6 mouse cellular contexts compared by ENCODE assay signal in the genomic region with DNA sequence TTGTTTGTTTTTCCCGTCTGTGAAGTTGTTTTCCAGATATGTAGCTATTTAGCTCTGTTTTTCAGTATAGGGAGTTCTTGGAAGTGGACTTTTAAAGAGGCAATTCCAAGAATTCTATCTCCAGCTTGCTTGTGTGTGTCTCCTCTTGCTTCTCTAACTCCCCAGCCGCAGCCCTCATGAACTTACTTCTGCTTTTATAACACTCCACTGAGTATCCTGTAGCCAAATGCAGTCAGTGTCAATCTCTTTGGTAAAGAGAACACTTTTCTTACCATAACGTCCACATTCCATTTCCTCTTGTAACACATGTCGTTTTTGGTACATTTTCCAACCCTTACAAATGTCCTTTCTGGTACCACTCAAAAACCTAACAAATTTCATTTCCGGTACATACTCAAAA. TPM values are rescaled to one million over a fixed set of nuclear protein-coding genes. Genes with fewer than 3 reads are reported as not detected.
DNase-seq lines count a peak whose midpoint lies in the region; ATAC-seq and TF ChIP-seq lines count a peak whose summit lies in the region.
"Not testable (repeated sequence)": the region's sequence is repeated elsewhere in the genome, so short reads cannot be mapped to it uniquely, and the experiment has no call there.

No protein-coding gene starts in this region.

- H3K4me2 ChIP-seq in lung, postnatal 0 days (replicated peaks; ENCODE audit: low read depth, low read length) = not testable (repeated sequence)

- not testable (repeated sequence) for TF ChIP-seq POLR2A in bone marrow macrophage, adult 2 months (IDR thresholded peaks at IDR 0.05; ENCODE audit: borderline replicate concordance, low read depth, low read length); spleen, adult 2 months (IDR thresholded peaks at IDR 0.05; ENCODE audit: low read depth, low read length)

- peak overlapping the region; percentile 99 for H3K27ac ChIP-seq in bone marrow macrophage, adult 2 months (ENCODE audit: insufficient read depth, low read depth, low read length)
- H3K27ac ChIP-seq in lung, postnatal 0 days (ENCODE audit: low read length) = not testable (repeated sequence)
- peak overlapping the region; percentile 88; the same call in 1 of the 2 replicates for H3K27ac ChIP-seq in spleen, adult 2 months (ENCODE audit: insufficient read depth, low read length)

- not testable (repeated sequence) for H3K36me3 ChIP-seq in lung, postnatal 0 days (ENCODE audit: insufficient read depth, low read length); spleen, adult 2 months (ENCODE audit: control insufficient read depth, insufficient read depth, low read length)

- ATAC-seq in granulocyte monocyte progenitor cell, adult 5-6 weeks (replicated peaks; ENCODE audit: poor library complexity, severe bottlenecking) = peak; percentile 65
- ATAC-seq in lung, postnatal 0 days = peak; percentile 9; the same call in 1 of the 2 replicates
- peak; percentile 59 for ATAC-seq in megakaryocyte, adult 5-6 weeks (ENCODE audit: poor library complexity, severe bottlenecking)
- peak; percentile 32; the same call in 1 of the 2 replicates for ATAC-seq in monocyte, adult 5-6 weeks (replicated peaks; ENCODE audit: insufficient number of reproducible peaks, low FRiP score, low TSS enrichment, poor library complexity, severe bottlenecking)

- not testable (repeated sequence) for H3K4me3 ChIP-seq in bone marrow macrophage, adult 2 months (ENCODE audit: insufficient read depth, low read length); lung, postnatal 0 days (ENCODE audit: low read depth, low read length); spleen, adult 2 months (ENCODE audit: extremely low read depth, insufficient read depth, insufficient read length)

- H3K27me3 ChIP-seq in lung, postnatal 0 days (replicated peaks; ENCODE audit: insufficient read depth, low read length); spleen, adult 2 months (ENCODE audit: control insufficient read depth, insufficient read depth, low read length): not testable (repeated sequence)

- not testable (repeated sequence) for H3K9me3 ChIP-seq in lung, postnatal 0 days (ENCODE audit: low read length)

- H3K4me1 ChIP-seq in bone marrow macrophage, adult 2 months (ENCODE audit: control insufficient read depth, insufficient read depth, low read length); lung, postnatal 0 days (ENCODE audit: insufficient read depth, low read depth, low read length); spleen, adult 2 months (ENCODE audit: control insufficient read depth, insufficient read depth, insufficient read length): not testable (repeated sequence)

- not testable (repeated sequence) for DNase-seq in lung, postnatal 0 days (ENCODE audit: low spot score); spleen, adult 2 months (ENCODE audit: low read depth in 1 of 2, low spot score in 2 of 2)

- not testable (repeated sequence) for H3K9ac ChIP-seq in lung, postnatal 0 days (replicated peaks; ENCODE audit: low read depth)

- WGBS in lung, postnatal 0 days = 43% methylated on average over 2 of the region's 5 CpGs
- WGBS in spleen, adult 2 months = 15% methylated on average over 3 of the region's 5 CpGs

- TF ChIP-seq EP300 in lung, postnatal 0 days (IDR thresholded peaks at IDR 0.05) = not testable (repeated sequence)

- TF ChIP-seq CTCF in bone marrow macrophage, adult 2 months (IDR thresholded peaks at IDR 0.05; ENCODE audit: low read depth, low read length); lung, postnatal 0 days (IDR thresholded peaks at IDR 0.05); spleen, adult 2 months (IDR thresholded peaks at IDR 0.05; ENCODE audit: extremely low read depth, insufficient read depth, insufficient read length, insufficient replicate concordance): not testable (repeated sequence)

RNA-seq across cellular contexts. Expression of a gene that starts 9.2 kb away (rescaled TPM):
- polyA plus RNA-seq in bone marrow macrophage, adult 2 months (2012; ENCODE audit: insufficient read depth, insufficient read length, missing spikeins) = 0.84 and 2.0 TPM in 2 replicates
- 1.2 and 3.9 TPM in 2 replicates for total RNA-seq in granulocyte monocyte progenitor cell, adult 5-6 weeks (2014; fragmentation: Nextera tagmentation)
- 0.36 and 0.99 TPM in 2 replicates for total RNA-seq in granulocyte monocyte progenitor cell, adult 5-6 weeks (2017)
- 0.12 and 0.17 TPM in 2 replicates for polyA plus RNA-seq in lung, postnatal 0 days (2015; fragmentation: Nextera tagmentation; extraction: Ambion mirVana)
- total RNA-seq in megakaryocyte, adult 5-6 weeks (2015) = 0.13 and 2.4 TPM in 2 replicates
- total RNA-seq in megakaryocyte, adult 5-6 weeks (2017) = 0.08 and 0.51 TPM in 2 replicates
- 0.64 to 1.1 TPM in 2 of 3 replicates, not detected in the other for total RNA-seq in monocyte, adult 5-6 weeks (2017)
- polyA plus RNA-seq in spleen, adult 2 months (2012; rRNA removed) = 0.49 and 0.67 TPM in 2 replicates

Comparison
In these comparisons a context has a peak if more than half of its experiments do, and no peak if none do; other contexts are left out.
1. ATAC-seq: peak in every context shown above with its lines; median percentile 65 in granulocyte monocyte progenitor cell, adult 5-6 weeks; 59 in megakaryocyte, adult 5-6 weeks; 32 in monocyte, adult 5-6 weeks; 9 in lung, postnatal 0 days.